Mouse (Mus musculus) heart, embryonic 15.5 days (tissue): ENCODE data around the gene Pitpnc1. TPM values are rescaled to one million over a fixed set of nuclear protein-coding genes. Genes with fewer than 3 reads are reported as not detected.

ENCODE experiments used
- ATAC-seq: fragments of 200-750 bp; cut with Nextera tagmentation; replicated peaks from 2 replicates; pipeline ENCODE4 v1.8.0; 2017; ENCODE audit warnings: low read depth, moderate TSS enrichment; ENCODE audit not compliant: insufficient number of reproducible peaks, insufficient read depth, low FRiP score
- H3K27ac ChIP-seq: fragments of 300-500 bp; sonication (generic); 2 replicates; pipeline ENCODE4 v1.5.1; 2015; ENCODE audit warnings: mild to moderate bottlenecking, inconsistent platforms
- H3K27me3 ChIP-seq: fragments of 300-500 bp; sonication (generic); 2 replicates; pipeline ENCODE4 v1.6.1; 2015; ENCODE audit warnings: inconsistent platforms
- H3K36me3 ChIP-seq: fragments of 300-500 bp; sonication (generic); 2 replicates; pipeline ENCODE4 v1.6.1; 2015; ENCODE audit warnings: mild to moderate bottlenecking, inconsistent platforms
- H3K4me1 ChIP-seq: fragments of 300-500 bp; sonication (generic); replicated peaks from 2 replicates; pipeline ENCODE4 v1.6.1; 2015; ENCODE audit warnings: inconsistent platforms
- H3K4me2 ChIP-seq: fragments of 300-500 bp; sonication (generic); 2 replicates; pipeline ENCODE4 v1.6.1; 2015; ENCODE audit warnings: inconsistent platforms, mild to moderate bottlenecking, moderate library complexity
- H3K4me3 ChIP-seq: fragments of 300-500 bp; sonication (generic); 2 replicates; pipeline ENCODE4 v1.5.1; 2015; ENCODE audit warnings: mild to moderate bottlenecking, inconsistent platforms
- H3K9ac ChIP-seq: fragments of 300-500 bp; sonication (generic); 2 replicates; pipeline ENCODE4 v1.6.1; 2015; ENCODE audit warnings: mild to moderate bottlenecking, inconsistent platforms
- H3K9me3 ChIP-seq: fragments of 300-500 bp; sonication (generic); replicated peaks from 2 replicates; pipeline ENCODE4 v1.6.1; 2016; ENCODE audit warnings: inconsistent platforms
- WGBS: fragments of 180-500 bp; shearing (Covaris S2); methylation state at CpG from one replicate; pipeline ENCODE4 v1.1.7; 2015; ENCODE audit warnings: mixed read lengths; 5-methylcytosine and 5-hydroxymethylcytosine counted together
- polyA plus RNA-seq: library from polyadenylated mRNA; unstranded; fragments of >200 nt; fragmentation: Nextera tagmentation; extraction: Ambion mirVana; gene quantifications from 2 replicates; pipeline ENCODE4 v1.2.1, GENCODE M21; 2015

Pitpnc1 gene
- polyA plus RNA-seq, 1 experiment from 2014 or later: 18.0 TPM

DNA sequence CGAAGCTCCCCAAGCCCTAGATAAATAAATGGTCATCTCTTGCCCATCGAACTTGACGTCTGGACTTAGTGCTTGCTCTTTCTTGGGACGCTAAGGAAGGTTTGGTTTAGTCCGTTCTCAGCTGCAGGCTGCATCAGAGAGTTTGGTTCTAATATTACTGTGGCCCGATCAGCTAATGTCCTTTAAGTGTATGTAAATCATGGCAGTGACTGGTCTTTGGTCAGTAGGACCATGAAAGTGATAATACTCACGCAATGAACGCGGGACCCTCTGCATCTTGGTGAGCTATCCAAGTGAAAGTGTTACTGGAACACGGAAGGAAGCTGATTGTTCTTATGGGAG is 9.3 kb upstream of the Pitpnc1 start:
- Histone ChIP-seq H3K4me3 (peak overlapping the region; percentile 93), H3K36me3 (peaks cover 4% of the 10 kb centered on the region; the same call in 1 of the 2 replicates), H3K4me1 (peaks cover 14% of the 10 kb centered on the region), H3K27me3 (no peaks in the 10 kb centered on the region), H3K4me2 (peak overlapping the region; percentile 64), H3K27ac (peak overlapping the region; percentile 87), H3K9me3 (no peaks in the 10 kb centered on the region), H3K9ac (peak overlapping the region; percentile 99)
- ATAC-seq: 0 out of 2 replicates have a peak, but pooled peaks have one; percentile 1
- WGBS: under 1% methylated on average over 10 of the region's 10 CpGs

DNA sequence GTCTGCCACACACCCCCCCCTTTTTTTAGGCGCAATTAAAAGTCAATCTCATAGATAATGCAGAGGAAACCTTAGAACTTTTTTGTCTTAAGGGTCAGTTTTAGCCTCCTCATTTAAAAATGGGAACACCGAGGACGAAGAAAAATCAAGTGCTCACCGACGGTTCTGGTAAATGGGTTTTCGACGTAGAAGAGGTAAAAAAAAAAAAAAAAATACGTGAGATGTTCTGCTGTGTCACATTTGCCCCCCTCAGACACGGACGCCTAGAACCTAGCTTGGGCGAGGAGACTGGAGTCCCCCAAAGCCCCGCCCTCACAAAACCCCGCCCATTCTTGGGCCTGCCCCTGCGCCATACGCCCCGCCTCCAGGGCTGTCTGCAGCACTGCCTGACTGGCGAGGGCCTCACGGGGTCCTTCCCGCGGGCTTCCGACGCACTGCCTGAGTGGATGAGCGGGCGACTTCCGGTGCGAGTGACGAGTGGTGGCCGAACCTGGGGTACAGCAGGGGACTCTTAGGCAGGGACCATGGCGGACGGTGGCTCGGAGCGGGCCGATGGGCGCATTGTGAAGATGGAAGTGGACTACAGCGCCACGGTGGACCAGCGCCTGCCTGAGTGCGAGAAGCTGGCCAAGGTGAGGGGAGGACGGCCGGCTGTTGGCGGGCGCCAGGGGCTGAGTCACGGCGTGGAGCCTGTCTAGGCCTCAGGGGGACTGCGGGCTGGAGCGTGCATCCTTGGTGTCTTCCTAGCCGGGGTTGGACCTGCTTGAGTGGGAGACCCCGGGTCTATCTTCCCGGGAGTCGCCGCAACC is 8.8 kb upstream of the Pitpnc1 start, which contains the start of gene Psmd12:
Gene Psmd12, plus strand, starts transcription at position 432 of the 809 bp plus-strand sequence.
- H3K27me3 ChIP-seq: no peaks in the 10 kb centered on the region
- ATAC-seq: peak; percentile 97
- H3K27ac ChIP-seq: peak within 1 kb of the TSS; percentile 87
- peaks cover 14% of the 10 kb centered on the region for H3K4me1 ChIP-seq
- WGBS: under 1% methylated on average over 51 of the region's 51 CpGs
- peak within 1 kb of the TSS; percentile 99 for H3K9ac ChIP-seq
- no peaks in the 10 kb centered on the region for H3K36me3 ChIP-seq
- no peaks in the 10 kb centered on the region for H3K9me3 ChIP-seq
- H3K4me2 ChIP-seq: peak within 1 kb of the TSS; percentile 64
- peak within 1 kb of the TSS; percentile 93 for H3K4me3 ChIP-seq

DNA sequence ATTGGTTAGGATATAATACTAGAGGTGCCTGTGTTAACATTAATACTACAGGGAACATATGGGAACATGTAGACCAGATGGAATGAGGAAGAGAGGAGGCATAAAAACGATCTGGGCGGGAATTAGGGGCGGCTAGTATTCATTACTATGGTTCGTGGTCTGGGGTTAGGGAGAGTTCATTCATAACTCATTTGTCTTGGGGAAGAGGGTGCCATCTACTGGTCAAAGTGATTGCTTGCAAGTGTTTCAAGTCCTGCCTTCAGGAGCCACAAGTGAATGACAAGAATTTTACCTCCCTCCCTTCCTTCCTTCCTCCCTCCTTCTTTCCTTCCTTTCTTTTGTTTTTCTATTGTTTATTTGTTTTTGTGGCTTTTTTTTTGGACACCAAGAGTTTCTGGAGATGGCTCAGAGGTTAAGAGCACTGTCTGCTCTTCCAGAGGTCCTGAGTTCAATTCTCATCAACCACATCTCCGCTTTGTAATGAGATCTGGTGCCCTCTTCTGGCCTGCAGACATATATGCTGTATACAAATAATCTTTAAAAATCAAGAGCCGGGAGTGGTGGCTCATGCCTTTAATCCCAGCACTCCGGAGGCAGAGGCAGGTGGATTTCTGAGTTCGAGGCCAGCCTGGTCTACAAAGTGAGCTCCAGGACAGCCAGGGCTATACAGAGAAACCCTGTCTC is 2.8 kb upstream of the Pitpnc1 start:
- H3K4me2 ChIP-seq: no peak overlapping the region
- no peaks in the 10 kb centered on the region for H3K27me3 ChIP-seq
- no peaks in the 10 kb centered on the region for H3K9me3 ChIP-seq
- no peak for ATAC-seq
- WGBS: 22% methylated on average over 8 of the region's 8 CpGs
- H3K27ac ChIP-seq: no peak overlapping the region
- peaks cover 15% of the 10 kb centered on the region for H3K4me1 ChIP-seq
- no peak overlapping the region for H3K4me3 ChIP-seq
- no peaks in the 10 kb centered on the region for H3K36me3 ChIP-seq
- H3K9ac ChIP-seq: no peak overlapping the region

DNA sequence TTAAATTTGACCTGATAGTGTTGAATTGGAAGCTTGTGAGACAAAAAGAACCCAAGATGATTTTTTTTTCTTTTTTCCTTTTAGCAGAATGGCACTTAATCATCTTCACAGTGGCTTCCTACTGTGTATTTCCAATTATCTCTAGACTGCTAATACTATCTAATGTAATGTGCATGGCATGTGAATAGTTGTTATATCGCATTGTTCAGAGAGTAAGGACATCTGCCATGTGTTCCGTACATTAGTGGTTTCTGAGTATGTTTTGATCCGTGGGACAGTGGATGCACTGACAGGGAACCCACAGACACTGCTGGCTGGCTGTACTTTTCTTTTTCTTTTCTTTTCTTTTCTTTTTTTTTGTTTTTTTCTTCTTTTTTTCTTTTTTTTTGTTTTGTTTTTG is 1.8 kb upstream of the Pitpnc1 start:
- no peak overlapping the region for H3K9ac ChIP-seq
- no peak for ATAC-seq
- no peak overlapping the region for H3K4me2 ChIP-seq
- no peak overlapping the region for H3K4me3 ChIP-seq
- no peaks in the 10 kb centered on the region for H3K9me3 ChIP-seq
- H3K27me3 ChIP-seq: no peaks in the 10 kb centered on the region
- peaks cover 19% of the 10 kb centered on the region for H3K4me1 ChIP-seq
- no peak overlapping the region for H3K27ac ChIP-seq
- no peaks in the 10 kb centered on the region for H3K36me3 ChIP-seq
- 94% methylated on average over 3 of the region's 3 CpGs for WGBS

DNA sequence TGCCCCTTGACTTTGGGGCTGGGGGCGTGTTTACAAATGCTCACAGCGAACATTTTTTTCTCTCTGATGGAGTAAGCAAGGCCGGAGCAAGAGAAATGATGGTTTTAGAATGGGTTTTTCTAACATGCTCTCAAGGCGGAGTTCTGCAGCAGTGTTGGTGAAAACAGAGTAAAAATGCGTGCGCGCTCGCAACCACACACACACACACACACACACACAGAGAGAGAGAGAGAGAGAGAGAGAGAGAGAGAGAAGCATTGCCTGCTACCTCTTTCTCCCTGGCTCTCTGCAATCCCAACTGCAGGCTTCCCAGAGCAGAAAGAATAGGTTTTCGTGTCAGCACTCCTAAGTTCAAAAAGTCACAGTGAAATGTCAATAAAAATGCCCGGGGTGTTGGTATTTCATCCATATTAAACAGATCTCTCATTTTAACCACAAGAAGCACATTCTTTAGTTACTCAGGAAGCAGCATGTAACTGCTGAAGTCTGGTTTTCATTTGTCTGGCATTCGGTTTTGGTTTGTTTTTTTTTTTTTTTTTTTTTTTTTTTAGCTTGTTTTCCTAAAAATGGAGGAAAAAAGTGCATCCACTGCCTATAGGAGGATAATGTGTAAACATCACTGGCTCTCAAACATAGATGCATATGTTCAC is 697 bp upstream of the Pitpnc1 start:
- H3K9ac ChIP-seq: peak overlapping the region; percentile 93
- H3K4me2 ChIP-seq: peak overlapping the region; percentile 97
- H3K9me3 ChIP-seq: no peaks in the 10 kb centered on the region
- peak overlapping the region; percentile 68 for H3K4me3 ChIP-seq
- peak overlapping the region; percentile 92 for H3K27ac ChIP-seq
- H3K36me3 ChIP-seq: no peaks in the 10 kb centered on the region
- H3K4me1 ChIP-seq: peaks cover 19% of the 10 kb centered on the region
- no peaks in the 10 kb centered on the region for H3K27me3 ChIP-seq
- ATAC-seq: no peak
- WGBS: 14% methylated on average over 11 of the region's 11 CpGs

DNA sequence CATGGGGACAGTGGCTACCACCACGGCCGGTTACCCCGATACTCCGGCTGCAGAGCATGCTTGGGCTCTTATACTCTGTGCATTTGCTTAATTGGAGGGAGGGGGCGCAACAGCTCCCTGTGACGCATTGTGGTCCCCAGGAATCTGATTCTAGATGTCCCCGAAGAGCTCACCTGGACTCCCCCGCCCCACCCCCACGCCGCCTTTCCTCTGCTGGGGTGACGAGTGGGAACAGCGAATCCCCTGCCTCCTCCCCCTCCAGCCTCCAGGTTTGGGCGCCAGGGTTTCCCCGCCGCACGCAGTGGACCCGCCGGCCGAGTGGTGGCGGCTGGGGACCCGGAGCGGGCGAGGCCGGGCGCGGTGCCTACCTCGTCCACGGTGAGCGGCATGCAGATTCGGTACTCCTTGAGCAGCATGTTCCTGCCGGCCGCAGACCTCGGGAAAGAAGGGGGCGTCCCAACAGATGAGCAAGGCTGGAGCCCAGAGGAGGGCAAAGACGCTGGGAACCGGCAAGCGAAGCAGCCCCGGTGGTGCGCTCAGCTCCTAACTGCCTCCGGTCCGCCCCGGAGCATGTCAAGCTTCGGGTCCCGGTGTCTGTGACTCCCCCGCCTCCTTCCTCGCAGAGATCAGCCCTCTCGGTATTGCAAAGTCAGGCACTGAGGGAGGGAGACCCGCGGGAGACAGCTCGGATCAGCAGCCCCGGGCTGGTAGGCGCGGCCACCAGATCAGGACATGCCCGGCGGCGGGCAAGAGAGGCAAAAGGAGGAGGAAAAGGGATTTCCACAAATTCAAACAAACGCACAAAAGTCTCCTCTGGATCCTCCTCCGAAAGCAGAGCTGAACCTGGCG is 752 bp downstream of the Pitpnc1 start:
- peak; percentile 47 for ATAC-seq
- no peaks in the 10 kb centered on the region for H3K9me3 ChIP-seq
- no peaks in the 10 kb centered on the region for H3K36me3 ChIP-seq
- H3K4me2 ChIP-seq: peak overlapping the region; percentile 97
- H3K27ac ChIP-seq: peak overlapping the region; percentile 92
- no peaks in the 10 kb centered on the region for H3K27me3 ChIP-seq
- peak overlapping the region; percentile 68 for H3K4me3 ChIP-seq
- peak overlapping the region; percentile 93 for H3K9ac ChIP-seq
- peaks cover 19% of the 10 kb centered on the region for H3K4me1 ChIP-seq
- under 1% methylated on average over 59 of the region's 59 CpGs for WGBS

DNA sequence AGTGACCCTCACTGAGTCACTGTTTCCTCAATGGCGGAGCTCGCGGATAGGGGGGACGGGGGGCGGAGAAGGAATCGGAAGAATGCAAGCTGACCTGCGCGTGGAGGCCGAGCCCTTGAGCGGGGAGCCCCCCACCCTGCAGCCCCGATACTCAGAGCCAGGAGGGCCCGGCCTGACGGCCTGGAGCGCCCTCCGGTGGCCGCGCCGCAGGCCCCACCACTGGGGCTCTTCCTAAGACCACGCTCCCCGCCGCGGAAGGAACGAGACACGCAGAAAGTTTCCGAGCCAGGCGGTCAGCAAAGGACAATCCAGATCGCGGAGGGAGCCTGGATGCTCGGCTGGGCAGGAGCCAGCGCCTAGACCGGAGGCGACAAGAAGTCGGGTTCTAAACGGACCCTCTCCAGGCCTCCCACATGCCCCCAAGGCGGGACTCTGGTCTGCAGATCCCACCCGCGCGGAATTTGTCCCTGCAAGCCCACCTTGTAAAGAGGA is 1.4 kb downstream of the Pitpnc1 start:
- under 1% methylated on average over 38 of the region's 38 CpGs for WGBS
- Histone ChIP-seq H3K27me3 (no peaks in the 10 kb centered on the region), H3K4me3 (peak overlapping the region; percentile 68), H3K36me3 (no peaks in the 10 kb centered on the region), H3K9me3 (no peaks in the 10 kb centered on the region), H3K4me1 (peaks cover 19% of the 10 kb centered on the region), H3K4me2 (peak overlapping the region; percentile 97), H3K27ac (peak overlapping the region; percentile 92), H3K9ac (peak overlapping the region; percentile 93)
- peak; percentile 85 for ATAC-seq

DNA sequence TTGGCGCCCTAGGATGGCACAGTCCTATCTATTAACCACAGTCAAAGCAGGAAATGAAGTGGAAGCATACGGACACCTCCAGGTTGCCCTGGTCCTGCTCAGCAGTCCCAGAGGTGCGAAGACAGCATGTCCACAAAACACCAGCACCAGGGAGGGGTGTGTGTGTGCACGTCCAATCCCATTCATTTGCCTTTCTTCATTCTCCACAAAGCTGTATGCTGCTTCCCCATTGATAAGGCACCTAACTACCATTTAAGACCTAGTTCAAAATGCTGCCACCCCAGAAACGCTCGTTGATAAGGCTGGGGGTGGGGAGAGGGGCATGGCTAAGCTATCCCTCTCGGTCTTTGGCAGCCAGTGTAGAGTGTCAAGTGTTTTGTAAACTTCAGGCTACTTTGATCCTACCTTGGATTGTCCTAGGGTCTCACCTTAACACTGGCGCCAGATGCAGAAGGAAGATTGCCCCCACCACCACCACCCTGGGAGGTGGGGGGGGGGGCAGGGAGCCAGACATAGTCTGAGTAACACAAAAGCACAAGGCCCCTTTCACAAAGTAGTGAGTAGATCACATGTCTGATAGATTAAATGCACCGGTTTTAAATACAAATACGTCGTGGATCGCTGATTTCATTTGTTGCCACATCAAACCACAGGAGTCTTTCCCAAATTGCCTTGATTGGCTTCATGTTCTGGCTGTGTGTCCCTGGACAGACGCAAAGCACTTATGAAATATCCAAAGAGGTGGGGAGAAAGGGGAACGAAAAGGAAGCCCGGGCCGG is 2.1 kb downstream of the Pitpnc1 start:
- Histone ChIP-seq H3K4me1 (peaks cover 19% of the 10 kb centered on the region), H3K27me3 (no peaks in the 10 kb centered on the region), H3K4me2 (peak overlapping the region; percentile 97), H3K27ac (peak overlapping the region; percentile 92), H3K9me3 (no peaks in the 10 kb centered on the region), H3K36me3 (no peaks in the 10 kb centered on the region), H3K4me3 (peak overlapping the region; percentile 68), H3K9ac (peak overlapping the region; percentile 93)
- no peak for ATAC-seq
- 20% methylated on average over 16 of the region's 16 CpGs for whole genome bisulfite sequencing

DNA sequence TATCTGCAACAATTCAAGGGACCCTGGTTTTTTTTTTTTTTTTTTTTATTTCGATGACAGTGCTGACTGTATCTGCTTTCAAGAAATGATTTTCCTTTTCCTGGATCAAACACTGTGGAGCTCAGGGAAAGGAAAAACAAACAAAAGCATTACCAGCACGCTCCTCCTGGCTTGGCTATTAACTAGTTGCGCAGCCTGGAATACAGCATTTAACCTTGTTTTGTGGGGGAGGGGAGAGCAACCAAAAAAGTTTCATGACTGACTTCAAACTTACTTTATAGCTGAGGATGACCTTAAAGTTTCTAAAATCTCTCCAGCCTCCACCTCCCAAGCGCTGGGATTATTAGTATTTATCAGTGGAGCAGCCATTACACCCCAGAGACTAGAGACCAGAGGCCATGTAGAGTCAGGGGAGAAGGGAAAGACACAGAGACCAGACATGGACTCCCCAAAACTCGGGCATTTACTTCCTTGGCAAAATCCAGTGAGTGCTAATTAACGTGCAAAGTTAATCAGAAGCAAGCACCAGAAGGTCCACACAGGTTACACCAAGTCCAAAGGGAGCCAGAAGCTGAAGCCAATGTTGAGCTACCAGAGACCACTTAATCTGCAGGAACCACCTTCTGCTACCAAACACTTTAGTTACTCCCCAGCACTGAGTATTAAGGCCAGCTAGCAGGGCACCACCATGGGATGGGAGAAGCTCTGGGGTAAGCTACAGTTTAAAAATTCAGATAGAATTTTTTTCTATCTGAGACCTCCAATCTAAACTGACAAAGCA is 3.7 kb downstream of the Pitpnc1 start:
- Histone ChIP-seq H3K36me3 (no peaks in the 10 kb centered on the region), H3K27me3 (no peaks in the 10 kb centered on the region), H3K9ac (no peak overlapping the region), H3K27ac (no peak overlapping the region), H3K4me3 (no peak overlapping the region), H3K9me3 (no peaks in the 10 kb centered on the region), H3K4me1 (peaks cover 15% of the 10 kb centered on the region), H3K4me2 (no peak overlapping the region)
- ATAC-seq: no peak
- 69% methylated on average over 6 of the region's 6 CpGs for WGBS
